Mouse (Mus musculus) liver, embryonic 16.5 days (tissue): ENCODE measurements around the gene Ttc27. TPM values are rescaled to one million over a fixed set of nuclear protein-coding genes. Genes with fewer than 3 reads are reported as not detected.

Experiments used
- ATAC-seq: fragments of 200-750 bp; cut with Nextera tagmentation; 2 replicates; pipeline ENCODE4 v1.8.0; 2017; ENCODE audit warnings: low read depth, mild to moderate bottlenecking, moderate number of reproducible peaks, moderate library complexity
- H3K27ac ChIP-seq: fragments of 300-500 bp; sonication (generic); 2 replicates; pipeline ENCODE4 v1.5.1; 2014; ENCODE audit warnings: mild to moderate bottlenecking, low read length
- H3K27me3 ChIP-seq: fragments of 300-500 bp; sonication (generic); 2 replicates; pipeline ENCODE4 v1.6.1; 2014; ENCODE audit warnings: low read depth, low read length, mixed read lengths; ENCODE audit not compliant: control insufficient read depth, insufficient read depth
- H3K36me3 ChIP-seq: fragments of 300-500 bp; sonication (generic); 2 replicates; pipeline ENCODE4 v1.6.1; 2014; ENCODE audit warnings: mild to moderate bottlenecking; ENCODE audit not compliant: control insufficient read depth, insufficient read depth
- H3K4me1 ChIP-seq: fragments of 300-500 bp; sonication (generic); 2 replicates; pipeline ENCODE4 v1.6.1; 2014; ENCODE audit warnings: low read depth, low read length, mixed read lengths; ENCODE audit not compliant: control insufficient read depth
- H3K4me2 ChIP-seq: fragments of 300-500 bp; sonication (generic); 2 replicates; pipeline ENCODE4 v1.6.1; 2014; ENCODE audit warnings: low read depth, low read length, mixed read lengths
- H3K4me3 ChIP-seq: fragments of 300-500 bp; sonication (generic); 2 replicates; pipeline ENCODE4 v1.5.1; 2014; ENCODE audit warnings: low read depth, mild to moderate bottlenecking, low read length
- H3K9ac ChIP-seq: fragments of 300-500 bp; sonication (generic); 2 replicates; pipeline ENCODE4 v1.6.1; 2014; ENCODE audit warnings: low read depth, low read length
- H3K9me3 ChIP-seq: fragments of 300-500 bp; sonication (generic); replicated peaks from 2 replicates; pipeline ENCODE4 v1.6.1; 2016; ENCODE audit warnings: low read length; ENCODE audit not compliant: control insufficient read depth
- WGBS: fragments of 180-500 bp; shearing (Covaris S2); extraction: QIAGEN DNeasy Blood & Tissue Kit; methylation state at CpG from one replicate; pipeline ENCODE4 v1.1.7; 2014; ENCODE audit not compliant: insufficient replicate concordance; 5-methylcytosine and 5-hydroxymethylcytosine counted together
- polyA plus RNA-seq: library from polyadenylated mRNA; unstranded; fragments of >200 nt; fragmentation: Nextera tagmentation; extraction: Ambion mirVana; gene quantifications from 2 replicates; pipeline ENCODE4 v1.2.1, GENCODE M21; 2015

Ttc27 gene
- polyA plus RNA-seq, 1 experiment from 2014 or later = 10.7 TPM

DNA sequence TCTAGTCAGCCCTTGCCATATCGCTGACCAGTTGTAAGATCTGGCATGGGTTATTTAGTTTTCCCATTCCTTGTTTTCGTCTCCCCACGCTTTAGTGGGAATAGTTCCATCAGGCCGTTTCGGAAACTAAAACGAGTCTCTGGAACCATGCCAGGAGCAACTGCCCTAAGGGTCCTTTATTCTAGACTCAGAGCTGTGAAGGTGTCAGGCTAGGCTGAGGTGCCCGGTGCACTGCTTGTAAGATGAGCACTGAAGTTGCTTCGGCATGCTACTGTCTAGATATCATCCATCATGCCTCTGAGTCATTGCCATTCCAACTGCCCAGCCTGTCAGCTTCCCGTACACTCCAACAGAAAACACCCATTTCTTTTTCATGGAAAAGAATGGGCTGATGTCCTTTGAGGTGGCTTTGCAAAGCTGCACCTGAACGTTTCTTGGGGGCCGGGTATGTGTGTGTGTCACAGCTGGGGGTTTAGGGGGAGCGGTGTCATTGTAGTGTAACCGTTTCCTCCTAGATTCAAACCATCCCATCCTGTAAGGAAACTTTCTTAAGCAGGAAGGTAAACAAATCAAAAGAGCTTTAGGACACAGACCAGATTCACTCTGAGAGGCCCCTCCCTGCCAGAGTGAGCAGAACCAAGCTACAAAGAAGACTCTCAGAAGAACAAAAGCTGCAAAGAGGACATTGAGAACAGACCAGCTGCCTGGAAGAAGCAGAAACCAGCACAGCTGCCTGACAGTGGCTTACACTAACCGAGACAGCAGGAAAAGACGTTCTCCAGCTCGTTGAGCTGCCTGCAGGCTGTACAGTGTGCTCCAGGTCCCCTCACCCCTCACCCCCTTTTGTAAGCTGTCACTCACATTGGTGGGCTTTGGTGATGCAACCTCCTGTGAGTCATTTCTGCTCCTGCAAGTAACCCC lies 186.1 kb downstream of the Ttc27 start:
- Histone ChIP-seq H3K27ac (no peak overlapping the region), H3K4me1 (no peaks in the 10 kb centered on the region), H3K9ac (no peak overlapping the region), H3K27me3 (no peaks in the 10 kb centered on the region), H3K9me3 (no peaks in the 10 kb centered on the region), H3K36me3 (no peaks in the 10 kb centered on the region), H3K4me3 (no peak overlapping the region), H3K4me2 (no peak overlapping the region)
- ATAC-seq = 0 out of 2 replicates have a peak, but pooled peaks have one; percentile 19
- 58% methylated on average over 16 of the region's 16 CpGs for WGBS

DNA sequence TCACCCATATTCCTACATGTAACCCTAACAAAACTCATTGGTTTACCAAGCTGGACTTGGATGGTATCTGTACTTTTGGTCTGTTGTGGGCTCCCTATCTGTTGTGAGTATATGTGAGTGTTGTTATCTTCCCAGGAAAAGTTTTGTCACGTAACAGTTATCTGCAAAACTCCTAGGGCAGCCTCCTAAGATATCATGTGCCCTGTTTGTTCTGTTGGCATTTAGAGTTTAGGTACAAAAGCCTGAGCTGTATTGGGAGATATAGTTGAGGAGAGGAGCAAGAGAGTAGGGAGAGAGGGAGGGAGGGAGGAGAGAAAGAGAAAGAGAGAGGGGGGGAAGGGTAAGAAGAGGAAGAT lies 186.8 kb downstream of the Ttc27 start:
- no peaks in the 10 kb centered on the region for H3K9me3 ChIP-seq
- 15% methylated on average over 1 of the region's 1 CpGs for WGBS
- H3K4me3 ChIP-seq = no peak overlapping the region
- H3K27me3 ChIP-seq = no peaks in the 10 kb centered on the region
- H3K4me1 ChIP-seq = no peaks in the 10 kb centered on the region
- no peak overlapping the region for H3K4me2 ChIP-seq
- H3K36me3 ChIP-seq = no peaks in the 10 kb centered on the region
- H3K27ac ChIP-seq = no peak overlapping the region
- peak; percentile 72 for ATAC-seq
- H3K9ac ChIP-seq = no peak overlapping the region

DNA sequence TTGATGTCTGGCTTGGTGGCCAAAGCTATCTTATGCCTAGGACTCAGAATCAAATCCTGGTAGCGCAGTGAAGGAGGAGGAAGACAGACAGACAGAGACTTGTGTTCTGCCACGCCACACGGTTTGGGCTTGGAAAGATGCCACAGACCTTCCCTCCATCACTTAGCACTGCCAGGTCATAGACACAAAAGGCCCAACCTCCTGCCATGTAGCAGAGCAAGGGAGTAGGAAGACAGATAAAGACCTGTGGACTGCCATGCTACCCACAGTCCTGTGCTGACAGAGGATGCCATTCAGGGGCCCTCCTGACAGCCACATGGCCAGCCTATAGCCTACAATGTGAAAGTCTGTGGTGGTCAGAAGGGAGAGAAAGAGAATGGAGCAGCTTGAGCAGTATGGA lies 187.4 kb downstream of the Ttc27 start:
- ATAC-seq = no peak
- WGBS = 81% methylated on average over 3 of the region's 3 CpGs

DNA sequence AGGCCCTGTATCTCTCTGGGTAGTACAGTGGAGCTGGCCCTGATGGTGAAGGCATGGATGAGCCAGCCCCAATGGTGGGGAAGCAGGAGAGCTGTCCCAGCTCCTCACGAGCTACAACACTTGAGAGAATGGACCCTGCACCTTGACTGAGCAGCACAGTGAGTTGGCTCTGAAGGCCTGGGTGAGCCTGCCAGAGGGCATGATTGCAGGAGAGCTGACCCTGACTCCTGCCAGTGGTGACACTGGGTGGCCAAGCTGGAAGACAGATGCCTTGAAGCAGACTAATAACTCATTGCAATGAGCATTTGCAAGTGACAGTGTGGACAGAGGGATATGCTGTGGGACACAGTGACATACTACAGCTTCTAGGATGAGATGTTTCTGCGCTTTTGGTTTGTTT lies 195.5 kb downstream of the Ttc27 start:
- H3K27me3 ChIP-seq = no peaks in the 10 kb centered on the region
- H3K4me1 ChIP-seq = no peaks in the 10 kb centered on the region
- WGBS = 83% methylated on average over 2 of the region's 2 CpGs
- no peak overlapping the region for H3K4me3 ChIP-seq
- no peaks in the 10 kb centered on the region for H3K36me3 ChIP-seq
- no peak overlapping the region for H3K4me2 ChIP-seq
- no peak for ATAC-seq
- no peaks in the 10 kb centered on the region for H3K9me3 ChIP-seq
- no peak overlapping the region for H3K27ac ChIP-seq
- no peak overlapping the region for H3K9ac ChIP-seq

More for the DNA sequence above, 187.4 kb downstream of the Ttc27 start:
- Histone ChIP-seq H3K9me3 (no peaks in the 10 kb centered on the region), H3K27ac (no peak overlapping the region), H3K4me2 (no peak overlapping the region), H3K27me3 (no peaks in the 10 kb centered on the region), H3K36me3 (no peaks in the 10 kb centered on the region), H3K4me1 (no peaks in the 10 kb centered on the region), H3K4me3 (no peak overlapping the region), H3K9ac (no peak overlapping the region)

Other genes with a start within 250 kb of the Ttc27 start
- gene Yipf4, start 228.2 kb upstream of the Ttc27 start, polyA plus RNA-seq = 72.0 and 72.5 TPM in 2 replicates
- gene Birc6, start 189.4 kb upstream of the Ttc27 start, polyA plus RNA-seq = 24.4 and 28.5 TPM in 2 replicates